9 mouse cellular contexts compared by ENCODE assay signal in genomic region chr10:70594007-70594406, GRCm38 (mm10).
A peak's percentile ranks its signal among the peaks of the same experiment; 100 is the strongest.
DNase-seq lines count a peak whose midpoint lies in the region; TF ChIP-seq lines count a peak whose summit lies in the region.
"Had no signal": no experiment of that assay in that cellular context is flagged by ENCODE, and none has a peak within 500 bp of the region (broad histone marks: within the 10 kb centered on the region; RNA-seq: fewer than 3 reads in every experiment).

No protein-coding gene starts in this region.

- no peaks in the 10 kb centered on the region for H3K36me3 ChIP-seq in testis, adult 2 months (ENCODE audit: control insufficient read depth, insufficient read depth, low read length)
- H3K36me3 ChIP-seq: liver, embryonic 13.5 days had no signal

- no peaks in the 10 kb centered on the region; the same call in 1 of the 2 replicates for H3K4me1 ChIP-seq in testis, adult 2 months (ENCODE audit: control insufficient read depth, insufficient read depth, low read length)

- peak; percentile 19; the same call in 1 of the 2 replicates for TF ChIP-seq CTCF in testis, adult 2 months (IDR thresholded peaks at IDR 0.05; ENCODE audit: control insufficient read depth, insufficient read depth, insufficient replicate concordance, low read depth, low read length)

- intact Hi-C loops in gastrocnemius, postnatal 14 days (cut with DNase I; ENCODE audit: low total_unique reads): no loop called here

- no peak overlapping the region for H3K4me3 ChIP-seq in testis, adult 2 months (ENCODE audit: control insufficient read depth, low read depth, low read length)
- H3K4me3 ChIP-seq: liver, embryonic 13.5 days had no signal

- no peaks in the 10 kb centered on the region for H3K27me3 ChIP-seq in testis, adult 2 months (ENCODE audit: control insufficient read depth, insufficient read depth, low read length)

- DNase-seq in gastrocnemius, postnatal 14 days: peak; percentile 6
- DNase-seq in gastrocnemius, postnatal 10 days: no peak
- DNase-seq in testis, postnatal 10 days (ENCODE audit: low spot score): no peak
- DNase-seq in kidney, adult 9 months: peak; percentile 78
- DNase-seq in retina, embryonic 14.5 days (ENCODE audit: low spot score): peak; percentile 52
- DNase-seq in urinary bladder, adult 2 months (ENCODE audit: low spot score): no peak
- no peak for DNase-seq in frontal cortex, postnatal 10 days (ENCODE audit: low spot score in 2 of 2)
- DNase-seq: liver, embryonic 13.5 days had no signal

- no peak overlapping the region for H3K27ac ChIP-seq in testis, adult 2 months (ENCODE audit: control insufficient read depth, insufficient read depth, low read depth, low read length)
- H3K27ac ChIP-seq: liver, embryonic 13.5 days had no signal

- no peak for TF ChIP-seq POLR2A in testis, adult 2 months (IDR thresholded peaks at IDR 0.05; ENCODE audit: control insufficient read depth, low read depth, low read length)

Comparison
In these comparisons a context has a peak if more than half of its experiments do, and no peak if none do; other contexts are left out.
1. DNase-seq: peak in gastrocnemius, postnatal 14 days (single experiment), kidney, adult 9 months (single experiment) and retina, embryonic 14.5 days (single experiment); none in gastrocnemius, postnatal 10 days (single experiment), testis, postnatal 10 days (single experiment), urinary bladder, adult 2 months (single experiment) and frontal cortex, postnatal 10 days (0 of 2).